Mouse (Mus musculus): ENCODE measurements around the gene Cacna2d3. TPM values are rescaled to one million over a fixed set of nuclear protein-coding genes. Genes with fewer than 3 reads are reported as not detected.

Gene Cacna2d3
- total RNA-seq, 1 experiment: 0.40 TPM

DNA sequence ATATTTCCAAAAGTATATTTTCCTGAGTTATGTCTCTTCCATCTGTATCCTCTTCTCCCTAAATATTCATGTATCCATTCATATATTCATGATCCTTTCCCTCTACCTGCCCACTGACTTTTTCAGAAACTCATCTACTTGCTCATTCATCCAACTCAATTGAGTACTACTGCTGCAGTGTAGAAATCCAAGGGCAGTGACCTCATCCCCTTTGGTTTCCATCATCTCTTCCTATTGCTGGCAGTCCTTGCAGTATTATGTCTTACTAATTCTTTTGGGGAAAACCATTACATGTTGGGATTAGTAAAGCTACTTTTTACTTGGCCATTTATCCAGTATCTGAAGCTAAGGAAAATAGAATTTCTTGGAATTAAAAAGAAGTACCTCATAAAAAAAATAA is 447.8 kb downstream of the Cacna2d3 start:
- Histone ChIP-seq H3K36me3 (ENCODE audit: control insufficient read depth, insufficient read depth, low read length, poor library complexity, severe bottlenecking) (no peaks in the 10 kb centered on the region), H3K9ac (ENCODE audit: insufficient read depth, low read depth, low read length, poor library complexity, severe bottlenecking) (no peak overlapping the region), H3K27ac (ENCODE audit: insufficient read depth, low read depth, low read length, poor library complexity, severe bottlenecking) (no peak overlapping the region), H3K4me1 (ENCODE audit: control insufficient read depth in 2 of 2, insufficient read depth in 2 of 2, low read length in 2 of 2, poor library complexity in 1 of 2) (peaks cover 5 to 10% of the 10 kb centered on the region in 2 experiments; a peak in 3 of 4 replicates), H3K4me3 (ENCODE audit: insufficient read depth in 1 of 2, low read depth in 1 of 2, low read length in 2 of 2, poor library complexity in 1 of 2, severe bottlenecking in 1 of 2) (no peak overlapping the region), H3K9me3 (ENCODE audit: control insufficient read depth, insufficient read depth, low read depth, low read length) (no peaks in the 10 kb centered on the region)
- DNase-seq (ENCODE audit: low read depth, low spot score): no peak
- in situ Hi-C loops (cut with MboI; ENCODE audit: low sequenced_read_pairs in 2 of 2, unreplicated experiment in 2 of 2): no loop called here
- TF ChIP-seq ZNF384 (IDR thresholded peaks at IDR 0.05; ENCODE audit: low read depth, low read length): no peak
- TF ChIP-seq MAFK (IDR thresholded peaks at IDR 0.05; ENCODE audit: insufficient read depth, low read depth, low read length): no peak
- TF ChIP-seq CHD2 (IDR thresholded peaks at IDR 0.05; ENCODE audit: low read depth, low read length): no peak
- no peak for TF ChIP-seq ZC3H11A (IDR thresholded peaks at IDR 0.05; ENCODE audit: borderline replicate concordance, low read depth, low read length)
- no peak for TF ChIP-seq HCFC1 (IDR thresholded peaks at IDR 0.05; ENCODE audit: borderline replicate concordance, insufficient read depth, low read length)

DNA sequence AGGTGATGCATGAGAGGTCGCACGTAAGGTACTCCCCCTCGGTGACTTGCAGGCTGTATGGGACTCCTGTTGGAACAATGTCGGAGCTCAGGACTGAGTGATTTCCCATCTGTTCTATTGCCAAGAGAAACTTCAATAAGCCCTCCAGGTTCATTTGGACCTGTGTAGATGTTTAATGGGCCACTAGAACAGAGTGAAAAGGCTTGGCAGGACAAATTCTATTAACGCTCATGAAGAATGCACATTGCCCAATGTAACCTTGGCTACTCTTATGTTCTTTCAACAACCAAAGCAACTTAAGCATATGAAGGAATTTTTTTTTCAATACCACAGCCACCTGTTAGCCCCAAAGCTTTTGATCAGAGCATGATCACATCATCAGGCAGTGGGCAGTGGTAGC is 451.1 kb downstream of the Cacna2d3 start:
- Histone ChIP-seq H3K36me3 (ENCODE audit: control insufficient read depth, insufficient read depth, low read length, poor library complexity, severe bottlenecking) (no peaks in the 10 kb centered on the region), H3K4me3 (ENCODE audit: insufficient read depth in 1 of 2, low read depth in 1 of 2, low read length in 2 of 2, poor library complexity in 1 of 2, severe bottlenecking in 1 of 2) (no peak overlapping the region), H3K4me1 (ENCODE audit: control insufficient read depth in 2 of 2, insufficient read depth in 2 of 2, low read length in 2 of 2, poor library complexity in 1 of 2) (peaks cover 9 to 14% of the 10 kb centered on the region in 2 experiments; a peak in 3 of 4 replicates), H3K9me3 (ENCODE audit: control insufficient read depth, insufficient read depth, low read depth, low read length) (no peaks in the 10 kb centered on the region), H3K9ac (ENCODE audit: insufficient read depth, low read depth, low read length, poor library complexity, severe bottlenecking) (no peak overlapping the region), H3K27ac (ENCODE audit: insufficient read depth, low read depth, low read length, poor library complexity, severe bottlenecking) (no peak overlapping the region)
- no peak for DNase-seq (ENCODE audit: low read depth, low spot score)
- in situ Hi-C loops (cut with MboI; ENCODE audit: low sequenced_read_pairs in 2 of 2, unreplicated experiment in 2 of 2): no loop called here
- TF ChIP-seq HCFC1 (IDR thresholded peaks at IDR 0.05; ENCODE audit: borderline replicate concordance, insufficient read depth, low read length) (no peak), MAFK (IDR thresholded peaks at IDR 0.05; ENCODE audit: insufficient read depth, low read depth, low read length) (no peak), ZNF384 (IDR thresholded peaks at IDR 0.05; ENCODE audit: low read depth, low read length) (no peak), CHD2 (IDR thresholded peaks at IDR 0.05; ENCODE audit: low read depth, low read length) (no peak)

DNA sequence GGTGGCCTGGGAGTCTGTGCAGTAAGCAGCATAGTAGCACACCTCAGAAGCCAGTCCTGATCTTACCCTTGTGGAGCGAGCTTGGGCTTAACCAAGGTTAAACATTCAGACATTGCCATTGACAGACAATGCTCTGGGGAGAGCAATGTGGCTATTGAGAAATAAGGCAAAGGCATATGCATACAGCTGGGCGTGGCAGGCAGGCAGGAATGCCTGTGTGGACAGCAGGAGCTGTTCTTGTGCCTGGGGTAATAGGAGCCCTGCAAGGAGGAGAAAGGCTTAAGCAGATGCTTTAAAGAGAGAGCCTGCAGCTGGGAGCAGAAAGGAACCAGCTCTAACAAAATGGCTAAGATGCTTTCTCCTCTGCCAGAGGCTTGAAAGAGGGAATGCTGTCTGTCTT is 451.8 kb downstream of the Cacna2d3 start:
- no peaks in the 10 kb centered on the region for H3K36me3 ChIP-seq (ENCODE audit: control insufficient read depth, insufficient read depth, low read length, poor library complexity, severe bottlenecking)
- H3K4me1 ChIP-seq (ENCODE audit: control insufficient read depth in 2 of 2, insufficient read depth in 2 of 2, low read length in 2 of 2, poor library complexity in 1 of 2): peaks cover 9 to 14% of the 10 kb centered on the region in 2 experiments; a peak in 3 of 4 replicates
- H3K4me3 ChIP-seq (ENCODE audit: insufficient read depth in 1 of 2, low read depth in 1 of 2, low read length in 2 of 2, poor library complexity in 1 of 2, severe bottlenecking in 1 of 2): no peak overlapping the region
- peak; percentile 26 for DNase-seq (ENCODE audit: low read depth, low spot score)
- H3K27ac ChIP-seq (ENCODE audit: insufficient read depth, low read depth, low read length, poor library complexity, severe bottlenecking): no peak overlapping the region
- H3K9ac ChIP-seq (ENCODE audit: insufficient read depth, low read depth, low read length, poor library complexity, severe bottlenecking): no peak overlapping the region
- TF ChIP-seq MAFK (IDR thresholded peaks at IDR 0.05; ENCODE audit: insufficient read depth, low read depth, low read length) (no peak), ZNF384 (IDR thresholded peaks at IDR 0.05; ENCODE audit: low read depth, low read length) (no peak), HCFC1 (IDR thresholded peaks at IDR 0.05; ENCODE audit: borderline replicate concordance, insufficient read depth, low read length) (no peak), CHD2 (IDR thresholded peaks at IDR 0.05; ENCODE audit: low read depth, low read length) (no peak), ZC3H11A (IDR thresholded peaks at IDR 0.05; ENCODE audit: borderline replicate concordance, low read depth, low read length) (no peak)
- no peaks in the 10 kb centered on the region for H3K9me3 ChIP-seq (ENCODE audit: control insufficient read depth, insufficient read depth, low read depth, low read length)
- in situ Hi-C loops (cut with MboI; ENCODE audit: low sequenced_read_pairs in 2 of 2, unreplicated experiment in 2 of 2): no loop called here

DNA sequence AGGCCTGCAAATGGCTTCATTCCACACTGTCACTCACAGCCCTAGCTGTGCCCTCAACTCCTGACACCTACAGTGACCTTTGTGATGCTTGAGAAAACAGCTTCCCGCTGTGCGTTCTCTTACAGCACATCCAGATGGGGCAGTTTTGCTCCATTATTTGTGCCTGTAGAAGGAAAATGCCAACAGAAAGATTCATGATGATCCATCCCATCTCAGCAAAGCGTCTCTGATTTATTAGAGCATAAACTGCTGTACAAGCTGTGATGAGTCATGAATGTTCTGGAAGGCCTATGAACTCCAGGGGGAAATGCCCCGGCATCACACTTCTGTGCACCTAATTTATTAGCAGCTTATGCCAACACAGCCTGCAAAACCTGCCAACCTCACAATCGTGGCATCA is 453.1 kb downstream of the Cacna2d3 start:
- TF ChIP-seq HCFC1 (IDR thresholded peaks at IDR 0.05; ENCODE audit: borderline replicate concordance, insufficient read depth, low read length) (no peak), ZNF384 (IDR thresholded peaks at IDR 0.05; ENCODE audit: low read depth, low read length) (no peak), ZC3H11A (IDR thresholded peaks at IDR 0.05; ENCODE audit: borderline replicate concordance, low read depth, low read length) (no peak), MAFK (IDR thresholded peaks at IDR 0.05; ENCODE audit: insufficient read depth, low read depth, low read length) (no peak), CHD2 (IDR thresholded peaks at IDR 0.05; ENCODE audit: low read depth, low read length) (no peak)
- Histone ChIP-seq H3K36me3 (ENCODE audit: control insufficient read depth, insufficient read depth, low read length, poor library complexity, severe bottlenecking) (no peaks in the 10 kb centered on the region), H3K4me3 (ENCODE audit: insufficient read depth in 1 of 2, low read depth in 1 of 2, low read length in 2 of 2, poor library complexity in 1 of 2, severe bottlenecking in 1 of 2) (no peak overlapping the region), H3K4me1 (ENCODE audit: control insufficient read depth in 2 of 2, insufficient read depth in 2 of 2, low read length in 2 of 2, poor library complexity in 1 of 2) (peaks cover 9 to 14% of the 10 kb centered on the region in 2 experiments; a peak in 3 of 4 replicates), H3K27ac (ENCODE audit: insufficient read depth, low read depth, low read length, poor library complexity, severe bottlenecking) (no peak overlapping the region), H3K9ac (ENCODE audit: insufficient read depth, low read depth, low read length, poor library complexity, severe bottlenecking) (no peak overlapping the region), H3K9me3 (ENCODE audit: control insufficient read depth, insufficient read depth, low read depth, low read length) (no peaks in the 10 kb centered on the region)
- no peak for DNase-seq (ENCODE audit: low read depth, low spot score)
- in situ Hi-C loops (cut with MboI; ENCODE audit: low sequenced_read_pairs in 2 of 2, unreplicated experiment in 2 of 2): no loop called here

Data from ES-E14 (cell line).